Mouse (Mus musculus): ENCODE measurements around the gene Nrarp. TPM values are rescaled to one million over a fixed set of nuclear protein-coding genes. Genes with fewer than 3 reads are reported as not detected.

The Nrarp gene
- total RNA-seq, 2 experiments from 2014 or later = 32.5 to 35.0 TPM

DNA sequence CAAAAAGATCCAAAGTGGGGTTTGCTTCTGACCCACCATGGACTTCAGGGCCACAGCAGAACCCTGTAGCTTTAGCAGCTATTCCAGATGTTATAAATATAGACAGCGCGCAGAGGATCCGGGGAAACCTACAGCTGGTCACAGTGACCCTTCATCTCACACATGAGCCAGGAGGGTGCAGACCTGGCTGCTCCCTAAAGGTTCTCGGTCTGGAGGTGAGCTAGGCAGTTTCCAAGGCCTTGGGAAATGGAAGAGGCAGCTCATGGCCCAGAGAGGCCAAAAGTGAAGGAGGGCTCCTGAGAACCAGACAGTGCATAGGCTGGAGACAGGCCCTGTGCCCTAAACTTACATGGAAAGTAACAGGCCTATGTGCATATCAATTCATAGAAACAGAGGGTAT lies 6.7 kb upstream of the Nrarp start:
- no peak for DNase-seq
- intact Hi-C loops (cut with DNase I) = no loop called here

DNA sequence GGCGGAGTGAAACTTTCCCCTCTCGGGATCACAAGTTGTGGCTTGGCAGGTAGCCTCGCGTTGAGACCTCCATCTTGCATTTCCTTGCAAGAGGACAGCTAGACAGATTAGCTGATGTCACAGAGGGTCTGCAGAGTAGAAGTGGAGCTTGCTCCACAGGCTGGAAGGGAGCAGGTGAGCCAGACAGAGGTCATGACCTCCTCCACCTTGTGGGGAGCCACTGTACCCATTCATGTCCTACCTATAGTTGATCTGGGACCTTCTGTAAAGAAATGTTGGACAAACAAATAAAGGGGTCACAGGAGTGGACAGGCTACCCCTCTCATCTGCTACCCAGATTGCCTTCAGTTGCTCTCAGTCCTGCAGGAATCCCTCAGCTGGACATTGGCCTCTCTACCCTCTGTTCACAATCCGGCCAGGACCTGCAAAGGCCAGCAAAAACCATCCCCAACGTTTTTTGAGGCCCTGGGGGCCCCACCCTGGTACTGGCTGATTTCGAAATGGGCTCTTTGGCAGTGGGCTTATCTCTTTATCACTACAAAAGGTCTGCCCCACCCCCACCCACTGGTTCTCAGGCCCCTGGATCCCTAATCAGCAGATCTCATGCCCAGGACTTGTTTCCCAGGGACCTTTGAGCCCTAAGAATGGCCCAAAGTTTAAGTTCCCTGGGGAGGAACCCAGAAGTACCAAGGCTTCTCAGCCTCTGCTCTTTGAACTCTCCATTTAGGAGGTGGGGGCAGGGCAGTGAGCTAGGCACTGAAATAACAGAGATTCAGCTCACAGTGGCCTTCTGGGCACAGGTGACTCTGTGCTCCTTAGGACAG lies 5.5 kb upstream of the Nrarp start:
- intact Hi-C loops (cut with DNase I) = no loop called here

DNA sequence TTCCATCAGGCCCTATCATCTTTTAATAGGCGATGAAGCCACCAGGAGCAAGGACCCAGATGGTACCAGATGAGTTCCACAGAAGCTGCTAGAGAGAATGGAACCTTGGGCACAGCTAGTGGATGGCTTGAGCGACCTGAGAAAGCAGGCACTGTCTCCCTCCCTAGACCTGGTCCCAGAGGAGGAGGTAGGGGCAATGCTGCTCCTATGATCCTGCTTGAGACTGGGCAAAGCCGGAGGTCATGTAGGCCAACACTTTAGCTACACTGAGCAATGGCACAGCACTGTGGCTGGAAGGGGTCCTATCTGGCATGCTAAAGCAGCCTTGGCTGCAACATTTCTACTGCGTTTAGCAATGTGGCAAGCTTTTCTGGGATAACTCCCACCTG lies 4.9 kb upstream of the Nrarp start:
- DNase-seq = no peak
- intact Hi-C loops (cut with DNase I) = no loop called here

More for the DNA sequence above, 5.5 kb upstream of the Nrarp start:
- no peak for DNase-seq

DNA sequence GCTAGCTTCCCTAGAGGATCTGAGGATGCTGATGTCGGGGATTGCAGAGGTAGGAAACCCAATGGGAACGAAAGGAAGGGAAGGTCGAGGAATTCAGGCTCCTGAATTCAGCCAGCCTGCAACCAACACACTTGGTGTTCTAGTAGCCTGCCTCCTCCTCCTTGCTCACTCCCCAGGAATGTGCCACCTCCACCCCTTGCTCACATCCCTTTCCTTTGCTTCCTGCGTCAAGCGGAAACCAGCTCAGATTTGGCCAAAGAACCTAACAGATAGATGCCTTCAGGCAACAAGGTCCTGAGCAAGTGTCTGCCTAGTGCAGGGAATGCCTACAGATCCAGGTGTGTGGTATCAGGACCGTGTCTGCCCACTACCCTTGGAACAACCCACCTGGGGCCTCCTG lies 4.0 kb upstream of the Nrarp start:
- intact Hi-C loops (cut with DNase I) = no loop called here
- DNase-seq = no peak

DNA sequence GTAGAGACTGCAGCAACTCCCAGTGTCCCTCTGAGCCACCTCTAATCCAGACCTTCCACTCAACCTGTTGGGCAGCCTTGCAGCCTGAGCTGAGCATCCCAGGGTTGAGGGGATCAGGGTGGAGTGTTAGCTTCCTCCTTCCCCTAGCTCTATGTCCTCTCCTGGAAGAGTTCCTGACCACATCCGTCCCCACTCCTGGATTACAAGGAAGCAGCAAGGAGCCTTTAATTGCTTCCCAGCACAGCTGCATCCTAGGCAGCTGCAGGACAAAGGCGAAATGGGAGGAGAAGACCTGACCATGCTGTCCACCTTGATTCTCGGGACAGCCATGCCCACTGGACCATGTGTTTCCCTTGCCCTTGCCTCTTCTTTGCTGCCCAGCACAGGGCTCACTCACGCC lies 3.5 kb upstream of the Nrarp start:
- DNase-seq = no peak
- intact Hi-C loops (cut with DNase I) = no loop called here

GRCm38 (mm10) chr2:25177685-25178084 lies 2.9 kb upstream of the Nrarp start:
- peak; percentile 70 for DNase-seq
- intact Hi-C loops (cut with DNase I) = no loop called here

DNA sequence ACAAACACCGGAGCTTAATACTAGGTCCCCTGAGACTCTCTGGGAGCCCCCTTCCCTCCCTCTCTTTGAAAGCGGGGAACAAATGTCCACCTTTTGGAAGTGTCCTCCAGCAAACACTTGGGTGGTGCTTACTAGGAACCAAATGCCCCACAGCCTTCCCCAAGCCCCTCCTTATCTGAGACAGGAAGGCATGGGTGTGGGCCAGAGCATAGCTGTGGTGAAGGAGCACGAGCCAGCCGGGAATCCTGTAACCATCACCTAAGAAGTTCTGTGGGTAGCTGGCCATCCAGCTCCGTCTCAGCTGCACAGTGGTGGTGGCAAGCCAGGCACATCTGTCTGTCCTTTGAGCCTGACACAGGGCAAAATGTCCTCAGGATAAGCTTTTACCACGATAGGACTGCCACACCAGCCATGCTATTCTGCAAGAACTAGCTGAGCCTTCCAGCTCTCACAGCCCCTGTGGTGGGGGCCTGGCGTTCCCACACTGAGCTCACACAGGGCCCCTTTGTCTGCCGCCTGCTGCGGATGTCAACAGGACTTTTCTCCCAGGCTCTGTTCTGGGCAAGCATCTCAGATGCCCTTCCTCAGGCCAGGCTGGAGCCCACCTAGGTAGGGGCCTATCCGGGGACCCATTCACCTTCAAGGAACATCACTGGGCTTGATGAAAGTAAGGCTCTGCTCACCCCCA lies 2.1 kb upstream of the Nrarp start:
- intact Hi-C loops (cut with DNase I) = no loop called here
- no peak for DNase-seq

DNA sequence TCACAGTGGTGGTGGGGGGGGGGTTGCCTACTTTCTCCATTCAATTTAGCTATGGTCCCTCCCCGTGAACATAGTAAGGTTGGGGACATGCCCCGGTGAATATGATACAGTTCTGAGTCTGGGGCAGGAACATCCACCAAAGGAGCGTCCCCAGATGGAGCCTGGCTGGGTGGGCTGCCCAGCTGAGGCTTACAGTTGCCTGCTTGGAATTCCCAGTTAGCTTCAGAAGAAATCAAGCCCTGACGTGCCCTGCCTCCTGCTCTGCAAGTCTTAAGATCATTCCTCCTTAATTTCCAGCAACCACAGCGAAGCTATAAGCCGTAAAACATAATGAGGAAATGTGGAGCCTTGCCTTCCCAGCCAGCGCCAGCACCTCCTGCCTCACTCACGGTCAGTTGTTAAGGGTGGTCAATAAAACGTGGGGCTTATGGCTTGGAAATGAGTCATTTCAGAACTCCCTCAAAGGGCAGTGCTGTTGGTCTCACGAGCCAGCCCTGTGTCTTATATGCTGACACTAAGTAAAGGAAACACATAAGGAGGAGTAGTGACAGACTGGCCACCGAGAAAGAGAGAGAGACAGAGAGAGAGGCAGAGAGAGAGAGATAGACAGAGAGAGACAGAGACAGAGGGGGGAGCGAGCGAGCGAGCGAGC lies 866 bp upstream of the Nrarp start:
- DNase-seq = no peak
- intact Hi-C loops (cut with DNase I) = no loop called here

DNA sequence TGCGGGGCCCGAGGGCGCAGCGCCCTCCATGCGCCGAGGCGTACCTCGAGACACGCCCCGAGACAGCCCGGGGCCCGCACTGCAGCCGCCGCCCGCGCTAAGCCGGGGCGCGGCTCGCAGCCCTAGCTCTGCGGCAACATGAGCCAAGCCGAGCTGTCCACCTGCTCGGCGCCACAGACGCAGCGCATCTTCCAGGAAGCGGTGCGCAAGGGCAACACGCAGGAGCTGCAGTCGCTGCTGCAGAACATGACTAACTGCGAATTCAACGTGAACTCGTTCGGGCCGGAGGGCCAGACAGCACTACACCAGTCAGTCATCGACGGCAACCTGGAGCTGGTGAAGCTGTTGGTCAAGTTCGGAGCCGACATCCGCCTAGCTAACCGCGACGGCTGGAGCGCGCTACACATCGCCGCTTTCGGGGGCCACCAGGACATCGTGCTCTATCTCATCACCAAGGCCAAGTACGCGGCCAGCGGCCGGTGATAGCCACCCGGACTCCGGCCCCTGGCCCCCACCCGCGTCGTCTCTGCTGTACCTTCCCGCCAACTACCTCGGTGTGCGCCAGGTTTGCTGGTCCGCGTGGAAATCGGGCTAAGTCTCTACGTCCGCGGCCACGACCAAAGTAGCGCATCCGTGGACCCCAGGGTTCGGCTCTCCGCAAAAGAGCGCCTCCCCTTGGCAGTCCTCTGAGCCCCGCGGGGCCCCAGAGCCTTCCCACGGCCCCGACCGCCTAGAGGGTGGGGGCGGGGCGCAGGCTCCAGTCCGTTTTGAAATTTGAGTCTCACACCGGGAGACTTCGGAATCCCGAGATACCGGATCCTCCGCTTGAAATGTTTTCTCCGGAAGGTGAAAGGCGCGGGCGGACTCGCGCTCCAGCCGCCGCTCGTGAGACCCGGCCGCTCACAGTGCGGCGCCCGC lies 674 bp downstream of the Nrarp start:
- intact Hi-C loops (cut with DNase I) = no loop called here
- DNase-seq = peak; percentile 47

DNA sequence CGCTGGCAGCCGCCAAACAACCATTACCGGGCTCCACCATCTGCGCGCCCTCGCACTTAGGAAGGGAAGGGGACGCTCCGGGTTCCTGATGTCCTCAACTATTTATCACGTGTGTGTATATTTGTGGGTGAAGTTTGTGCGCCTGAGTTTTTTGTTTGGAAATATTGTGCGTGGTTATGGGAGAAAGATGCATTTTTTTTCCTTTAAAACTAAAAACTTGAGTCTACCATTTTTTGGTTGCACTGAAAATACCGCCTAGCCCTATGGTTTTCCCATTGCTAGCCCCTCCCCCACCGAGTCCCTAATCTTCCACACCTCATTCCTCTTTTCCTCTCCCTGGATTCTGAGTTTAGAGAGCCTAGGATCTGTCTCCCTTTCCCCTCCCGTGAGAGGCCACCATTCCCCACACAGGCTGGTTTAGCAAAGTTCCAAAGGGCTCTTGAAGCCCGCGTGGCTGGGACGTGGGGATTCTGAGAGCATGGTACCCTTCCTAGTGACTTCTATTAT lies 1.4 kb downstream of the Nrarp start:
- intact Hi-C loops (cut with DNase I) = no loop called here
- DNase-seq = no peak

DNA sequence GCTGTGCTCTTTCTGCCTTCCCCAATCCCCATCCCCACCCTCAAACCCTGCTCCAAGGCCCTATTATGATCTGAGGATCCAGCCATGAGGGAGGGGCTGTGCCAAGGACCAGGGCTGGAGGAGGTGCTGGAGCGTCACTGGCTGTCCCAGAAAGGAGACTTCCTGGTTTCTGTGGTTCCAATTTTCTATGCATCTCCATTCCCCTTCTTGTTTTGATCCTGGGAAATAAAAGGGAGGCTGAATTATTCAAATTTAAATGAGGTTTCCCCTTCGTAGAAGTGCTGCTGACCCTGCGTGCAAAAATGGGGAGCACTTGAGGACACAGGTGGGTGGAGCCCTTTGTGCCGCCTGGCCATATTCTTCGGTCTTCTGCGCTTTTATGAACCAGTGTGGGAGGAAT lies 2.1 kb downstream of the Nrarp start:
- intact Hi-C loops (cut with DNase I) = no loop called here
- DNase-seq = no peak

DNA sequence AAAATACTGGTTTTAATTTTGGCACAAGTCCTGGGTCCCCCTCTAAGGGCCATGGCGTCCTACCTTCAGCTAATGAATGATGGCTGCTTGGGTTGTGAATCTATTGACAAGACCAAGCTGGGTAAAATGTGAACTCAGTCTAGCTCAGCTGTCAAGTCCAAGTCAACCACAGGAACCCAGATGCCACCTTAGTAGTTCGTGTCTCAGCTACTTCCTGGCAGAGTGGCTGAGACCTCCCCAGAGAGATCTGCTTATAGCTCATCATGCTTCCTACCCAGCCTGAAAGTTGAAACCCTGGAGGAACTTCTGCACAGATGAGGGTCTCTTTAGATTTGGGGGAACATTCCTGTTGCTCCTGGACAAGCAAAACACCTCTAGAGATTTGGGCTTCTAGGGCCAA lies 2.8 kb downstream of the Nrarp start:
- intact Hi-C loops (cut with DNase I) = no loop called here
- no peak for DNase-seq

- intact Hi-C loops (cut with DNase I) = no loop called here
- no peak for DNase-seq
These were observed 3.9 kb downstream of the Nrarp start for GRCm38 (mm10) chr2:25184496-25184895.

GRCm38 (mm10) chr2:25185625-25186574 lies 5.3 kb downstream of the Nrarp start:
- peak; percentile 77 for DNase-seq
- intact Hi-C loops (cut with DNase I) = loop anchor here (5.0 kb wide), 1 partner anchor 219 kb away; no protein-coding TSS in a partner anchor

DNA sequence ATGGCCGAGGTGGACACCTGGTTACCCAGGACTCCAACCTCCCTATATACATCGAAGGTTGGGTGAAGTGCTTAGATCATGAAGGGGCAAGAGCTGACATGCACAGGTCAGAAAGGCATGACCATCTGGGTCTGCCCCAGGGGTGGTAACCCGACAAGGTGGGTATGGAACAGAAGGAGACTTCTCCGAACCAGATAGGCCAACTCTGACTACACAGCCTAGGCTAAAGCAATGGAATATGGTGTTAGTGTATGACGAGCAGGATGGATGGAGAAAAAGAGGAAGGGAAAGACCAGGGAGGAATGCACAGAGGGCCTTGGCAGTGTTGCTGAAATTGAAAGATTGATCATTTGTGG lies 6.0 kb downstream of the Nrarp start:
- intact Hi-C loops (cut with DNase I) = loop anchor here (5.0 kb wide), 1 partner anchor 219 kb away; no protein-coding TSS in a partner anchor
- DNase-seq = no peak

- intact Hi-C loops (cut with DNase I) = loop anchor here (5.0 kb wide), 1 partner anchor 221 kb away; no protein-coding TSS in a partner anchor
- no peak for DNase-seq
These were observed 7.3 kb downstream of the Nrarp start for GRCm38 (mm10) chr2:25187841-25188240.

- DNase-seq = peak; percentile 84
- intact Hi-C loops (cut with DNase I) = loop anchor here (1.0 kb wide), 1 partner anchor 33 kb away; no protein-coding TSS in a partner anchor
These were observed 12.8 kb downstream of the Nrarp start for GRCm38 (mm10) chr2:25193330-25193770.

- no peak for DNase-seq
- intact Hi-C loops (cut with DNase I) = no loop called here
These were observed 13.4 kb downstream of the Nrarp start for GRCm38 (mm10) chr2:25194006-25194405.

Data from left cerebral cortex, postnatal 4 days (tissue).